Mouse (Mus musculus) adrenal gland, postnatal 4 days (tissue): ENCODE data around the gene Kdm4b. TPM values are rescaled to one million over a fixed set of nuclear protein-coding genes. Genes with fewer than 3 reads are reported as not detected.
A peak's percentile ranks its signal among the peaks of the same experiment; 100 is the strongest.

ENCODE experiments used
- DNase-seq, 2 experiments: peaks; one replicate each; pipeline ENCODE4 v3.0.0; 2021 to 2022; ENCODE audit warnings: low spot score in 2 of 2, mixed read lengths in 2 of 2
- microRNA-seq: library from miRNA; unstranded; fragments of <30 nt; microRNA quantifications from one replicate; pipeline ENCODE4 v1.2.0, GENCODE M21; 2021
- total RNA-seq, 2 experiments: library from RNA; stranded (reverse); gene quantifications; 2 replicates each; pipeline ENCODE4 v1.2.3; 2021

The Kdm4b gene
- total RNA-seq, 2 experiments from 2014 or later = 50.1 to 54.1 TPM

- DNase-seq = no peak
Observed at GRCm38 (mm10) chr17:56424726-56425583, 99.1 kb downstream of the Kdm4b start.

DNA sequence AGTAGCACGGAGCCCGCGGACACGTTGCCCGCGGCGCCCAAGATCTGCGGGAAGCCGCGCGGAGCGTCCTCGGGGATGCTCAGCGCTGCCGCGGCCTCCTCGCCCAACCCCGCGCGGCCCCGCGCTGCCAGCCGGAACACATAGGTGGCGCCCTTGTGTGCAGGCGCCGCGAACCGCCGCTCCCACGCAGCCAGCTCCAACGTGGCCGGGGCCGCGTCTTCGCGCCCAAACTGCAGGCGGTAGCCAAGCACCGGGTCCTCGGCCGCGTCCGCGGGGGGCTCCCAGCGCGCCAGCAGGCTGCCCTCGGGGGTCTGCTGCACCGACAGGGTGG is 99.7 kb downstream of the Kdm4b start:
- DNase-seq = peak; percentile 48 to 75

- DNase-seq = no peak
Observed at GRCm38 (mm10) chr17:56425941-56426340, 100.1 kb downstream of the Kdm4b start.

- DNase-seq = no peak
Observed at GRCm38 (mm10) chr17:56427857-56428256, 102.0 kb downstream of the Kdm4b start.

- no peak for DNase-seq
Observed at GRCm38 (mm10) chr17:56431582-56431981, 105.7 kb downstream of the Kdm4b start.

DNA sequence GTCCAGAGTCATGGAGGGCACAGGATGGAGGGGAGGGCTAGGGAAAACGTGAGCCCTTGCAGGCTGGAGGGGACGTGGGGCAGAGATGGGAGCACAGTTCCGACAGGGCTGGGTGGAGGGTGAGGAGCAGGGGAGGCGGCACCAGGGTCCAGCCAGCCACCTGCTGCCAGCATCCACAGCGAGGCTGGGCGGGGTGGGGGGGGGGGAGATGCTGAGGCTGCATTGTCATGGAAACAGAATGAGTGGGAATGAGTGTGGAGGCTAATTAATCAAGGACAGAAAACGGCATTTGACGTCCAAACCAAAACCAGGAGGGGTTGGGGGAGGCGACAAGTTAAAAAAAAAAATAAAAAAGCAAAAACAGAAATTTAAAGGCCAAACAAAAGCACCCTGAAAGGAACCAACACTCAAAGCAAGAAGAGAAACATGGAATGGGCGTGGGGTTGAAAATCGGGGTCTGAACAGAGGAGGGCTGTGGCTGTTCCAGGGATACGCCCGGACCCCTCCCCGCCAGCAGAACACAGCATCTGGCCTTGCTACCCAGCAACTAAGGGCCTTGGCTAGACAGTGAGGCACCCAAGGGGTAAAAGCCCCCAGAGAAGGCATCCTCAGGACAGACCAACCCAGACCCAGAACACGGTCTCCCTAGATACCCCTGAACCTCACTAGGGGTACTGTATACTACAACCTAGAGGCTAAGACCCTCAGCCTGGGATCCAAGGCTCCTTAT is 114.0 kb downstream of the Kdm4b start:
- DNase-seq = no peak

GRCm38 (mm10) chr17:56442316-56442715 is 116.5 kb downstream of the Kdm4b start:
- DNase-seq = no peak

DNA sequence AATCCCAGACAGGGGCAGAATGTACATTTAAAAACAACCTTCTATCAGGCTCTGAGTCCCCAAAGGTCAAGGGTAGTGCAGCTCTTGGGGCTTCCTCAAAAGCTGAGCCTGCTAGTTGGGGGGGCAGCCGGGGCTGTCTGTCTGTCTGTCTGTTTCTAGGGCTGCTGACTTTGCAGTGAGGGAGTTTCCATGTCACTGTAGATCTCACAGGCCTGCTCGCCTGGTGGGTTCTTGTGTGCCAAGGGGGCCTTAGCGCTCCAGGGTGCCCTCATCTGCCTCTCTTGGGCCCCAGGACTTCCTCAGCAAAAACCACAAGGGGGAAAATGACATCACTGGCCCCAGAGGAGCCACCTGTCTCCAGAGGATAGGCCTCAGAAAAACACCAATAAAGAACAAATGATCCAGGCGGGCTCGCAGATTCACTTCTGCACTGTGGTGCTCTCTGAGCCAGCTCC is 117.5 kb downstream of the Kdm4b start:
- no peak for DNase-seq

- no peak for DNase-seq
Observed at GRCm38 (mm10) chr17:56444771-56445170, 118.9 kb downstream of the Kdm4b start.

GRCm38 (mm10) chr17:56445397-56445796 is 119.5 kb downstream of the Kdm4b start:
- DNase-seq = no peak

- DNase-seq = no peak
Observed at GRCm38 (mm10) chr17:56447716-56448115, 121.9 kb downstream of the Kdm4b start.

Small RNAs within 50 kb of the gene (microRNA-seq; reads per million reads assigned to microRNA genes)
- gene Mir6977 = not detected

Other genes with a start within 250 kb of the Kdm4b start
- 10 to 100 TPM; 73.1 to 85.1 TPM for gene Hdgfl2, start 246.4 kb upstream of the Kdm4b start, total RNA-seq
- gene Plin4, start 216.3 kb upstream of the Kdm4b start, total RNA-seq = 10 to 100 TPM; 29.9 to 37.0 TPM
- gene Plin5, start 208.5 kb upstream of the Kdm4b start, total RNA-seq = 10 to 100 TPM; 23.1 to 30.6 TPM
- 10 to 100 TPM in 1 of 2 experiments, 1 to 10 TPM in 1; 5.5 to 10.1 TPM for gene Lrg1, start 204.1 kb upstream of the Kdm4b start, total RNA-seq
- gene Sema6b, start 185.7 kb upstream of the Kdm4b start, total RNA-seq = 10 to 100 TPM in 1 of 2 experiments, 1 to 10 TPM in 1; 9.6 to 12.2 TPM
- gene Tnfaip8l1, start 163.6 kb upstream of the Kdm4b start, total RNA-seq = 1 to 10 TPM; 8.0 to 9.2 TPM
- 10 to 100 TPM; 65.9 to 66.3 TPM for gene Mydgf, start 142.1 kb upstream of the Kdm4b start, total RNA-seq
- gene Dpp9, start 107.2 kb upstream of the Kdm4b start, total RNA-seq = 10 to 100 TPM; 34.4 to 37.3 TPM
- gene Fem1a, start 69.3 kb upstream of the Kdm4b start, total RNA-seq = 10 to 100 TPM; 30.5 to 33.5 TPM
- 10 to 100 TPM; 21.0 to 22.2 TPM for gene Ticam1, start 49.3 kb upstream of the Kdm4b start, total RNA-seq
- 10 to 100 TPM; 83.2 to 87.5 TPM for gene Plin3, start 33.2 kb upstream of the Kdm4b start, total RNA-seq
- gene Arrdc5, start 25.8 kb upstream of the Kdm4b start, total RNA-seq = not detected
- 10 to 100 TPM; 49.3 to 61.2 TPM for gene Uhrf1, start 22.7 kb upstream of the Kdm4b start, total RNA-seq
- 100 to 1,000 TPM; 176 to 208 TPM for gene Ptprs, start 150.4 kb downstream of the Kdm4b start, total RNA-seq
- gene Znrf4, start 186.4 kb downstream of the Kdm4b start, total RNA-seq = not detected
- 1 to 10 TPM; 1.4 to 1.9 TPM for gene Gm20219, start 228.3 kb downstream of the Kdm4b start, total RNA-seq